In genomic region chr5:142794582-142794981, GRCm38 (mm10) we compare ENCODE assay signal across 9 mouse cellular contexts. TPM values are rescaled to one million over a fixed set of nuclear protein-coding genes. Genes with fewer than 3 reads are reported as not detected.
DNase-seq lines count a peak whose midpoint lies in the region; ATAC-seq and TF ChIP-seq lines count a peak whose summit lies in the region.
"Had no signal": no experiment of that assay in that cellular context is flagged by ENCODE, and none has a peak within 500 bp of the region (broad histone marks: within the 10 kb centered on the region; RNA-seq: fewer than 3 reads in every experiment).

No protein-coding gene starts in this region.

- no peak overlapping the region for H3K9ac ChIP-seq in kidney, embryonic 15.5 days
- no peak overlapping the region for H3K9ac ChIP-seq in embryonic facial prominence, embryonic 15.5 days
- no peak overlapping the region for H3K9ac ChIP-seq in liver, embryonic 15.5 days
- no peak overlapping the region for H3K9ac ChIP-seq in midbrain, postnatal 0 days (replicated peaks; ENCODE audit: low read length, poor library complexity, severe bottlenecking)
- H3K9ac ChIP-seq: limb, embryonic 13.5 days had no signal

- H3K27me3 ChIP-seq in kidney, embryonic 15.5 days = no peaks in the 10 kb centered on the region
- H3K27me3 ChIP-seq in embryonic facial prominence, embryonic 15.5 days = no peaks in the 10 kb centered on the region
- H3K27me3 ChIP-seq in liver, embryonic 15.5 days = no peaks in the 10 kb centered on the region
- no peaks in the 10 kb centered on the region for H3K27me3 ChIP-seq in midbrain, postnatal 0 days (ENCODE audit: insufficient read depth, low read length)
- H3K27me3 ChIP-seq: limb, embryonic 13.5 days had no signal

- H3K27ac ChIP-seq in kidney, embryonic 15.5 days = no peak overlapping the region
- peak overlapping the region; percentile 53; the same call in 1 of the 2 replicates for H3K27ac ChIP-seq in embryonic facial prominence, embryonic 15.5 days (replicated peaks)
- H3K27ac ChIP-seq in liver, embryonic 15.5 days (replicated peaks) = peak overlapping the region; percentile 62
- H3K27ac ChIP-seq in midbrain, postnatal 0 days (ENCODE audit: low read depth, low read length) = no peak overlapping the region
- H3K27ac ChIP-seq: limb, embryonic 13.5 days had no signal

- H3K4me1 ChIP-seq in kidney, embryonic 15.5 days = peaks cover 38% of the 10 kb centered on the region
- H3K4me1 ChIP-seq in embryonic facial prominence, embryonic 15.5 days = peaks cover 69% of the 10 kb centered on the region
- H3K4me1 ChIP-seq in liver, embryonic 15.5 days (replicated peaks) = peaks cover 53% of the 10 kb centered on the region
- H3K4me1 ChIP-seq in midbrain, postnatal 0 days (ENCODE audit: insufficient read depth, low read length) = no peaks in the 10 kb centered on the region; the same call in 1 of the 2 replicates

- TF ChIP-seq CTCF in midbrain, postnatal 0 days (IDR thresholded peaks at IDR 0.05) = no peak

- no peak for ATAC-seq in kidney, embryonic 15.5 days (replicated peaks; ENCODE audit: low FRiP score)
- ATAC-seq in embryonic facial prominence, embryonic 15.5 days (ENCODE audit: insufficient number of reproducible peaks, low FRiP score, low TSS enrichment, low read depth) = no peak
- peak; percentile 57 for ATAC-seq in liver, embryonic 15.5 days (ENCODE audit: insufficient read depth)
- ATAC-seq in midbrain, postnatal 0 days (ENCODE audit: low FRiP score) = no peak

- peaks cover 28% of the 10 kb centered on the region for H3K36me3 ChIP-seq in kidney, embryonic 15.5 days
- H3K36me3 ChIP-seq in embryonic facial prominence, embryonic 15.5 days = peaks cover 37% of the 10 kb centered on the region
- peaks cover 4% of the 10 kb centered on the region for H3K36me3 ChIP-seq in liver, embryonic 15.5 days (replicated peaks)
- no peaks in the 10 kb centered on the region for H3K36me3 ChIP-seq in midbrain, postnatal 0 days (ENCODE audit: insufficient read depth, low read length)

- no peak overlapping the region for H3K4me3 ChIP-seq in kidney, embryonic 15.5 days (replicated peaks)
- H3K4me3 ChIP-seq in embryonic facial prominence, embryonic 15.5 days (replicated peaks) = no peak overlapping the region
- H3K4me3 ChIP-seq in liver, embryonic 15.5 days (replicated peaks) = peak overlapping the region; percentile 35
- H3K4me3 ChIP-seq in midbrain, postnatal 0 days (ENCODE audit: low read depth, low read length) = no peak overlapping the region
- H3K4me3 ChIP-seq: limb, embryonic 13.5 days had no signal

- H3K4me2 ChIP-seq in kidney, embryonic 15.5 days = no peak overlapping the region
- no peak overlapping the region for H3K4me2 ChIP-seq in embryonic facial prominence, embryonic 15.5 days (replicated peaks)
- peak overlapping the region; percentile 47 for H3K4me2 ChIP-seq in liver, embryonic 15.5 days
- no peak overlapping the region for H3K4me2 ChIP-seq in midbrain, postnatal 0 days (ENCODE audit: low read depth, low read length, poor library complexity, severe bottlenecking)
- H3K4me2 ChIP-seq: limb, embryonic 13.5 days had no signal

- H3K9me3 ChIP-seq in kidney, embryonic 15.5 days (replicated peaks) = no peaks in the 10 kb centered on the region
- no peaks in the 10 kb centered on the region for H3K9me3 ChIP-seq in embryonic facial prominence, embryonic 15.5 days (replicated peaks)
- no peaks in the 10 kb centered on the region for H3K9me3 ChIP-seq in liver, embryonic 15.5 days (replicated peaks)
- no peaks in the 10 kb centered on the region for H3K9me3 ChIP-seq in midbrain, postnatal 0 days (ENCODE audit: low read length)
- H3K9me3 ChIP-seq: limb, embryonic 13.5 days had no signal

- DNase-seq in kidney, postnatal 14 days = peak; percentile 45
- peak; percentile 56 for DNase-seq in spleen, adult 12 weeks (ENCODE audit: low spot score)
- DNase-seq in frontal cortex, postnatal 10 days (ENCODE audit: low spot score in 2 of 2) = no peak
- DNase-seq in ovary, postnatal 14 days (ENCODE audit: low spot score) = no peak
- DNase-seq in midbrain, postnatal 0 days (ENCODE audit: low spot score) = no peak

- WGBS in kidney, embryonic 15.5 days = 84% methylated on average over 13 of the region's 13 CpGs
- WGBS in embryonic facial prominence, embryonic 15.5 days = 83% methylated on average over 13 of the region's 13 CpGs
- WGBS in liver, embryonic 15.5 days (ENCODE audit: insufficient replicate concordance) = 34% methylated on average over 13 of the region's 13 CpGs
- 78% methylated on average over 13 of the region's 13 CpGs for WGBS in midbrain, postnatal 0 days

RNA-seq across cellular contexts. Expression of gene Tnrc18, which starts 22.9 kb away (rescaled TPM):
- 21.6 and 28.1 TPM in 2 replicates for polyA plus RNA-seq in kidney, embryonic 15.5 days (2015; fragmentation: Nextera tagmentation; extraction: Ambion mirVana)
- 39.1 and 43.4 TPM in 2 replicates for polyA plus RNA-seq in embryonic facial prominence, embryonic 15.5 days (2015; fragmentation: Nextera tagmentation; extraction: Ambion mirVana)
- 3.4 and 3.7 TPM in 2 replicates for polyA plus RNA-seq in liver, embryonic 15.5 days (2015; fragmentation: Nextera tagmentation; extraction: Ambion mirVana)
- 114 and 142 TPM in 2 replicates for total RNA-seq in midbrain, postnatal 0 days (2014; rRNA removed)
- 17.4 and 19.4 TPM in 2 replicates for polyA plus RNA-seq in midbrain, postnatal 0 days (2015; fragmentation: Nextera tagmentation; extraction: Ambion mirVana)

Comparison
In these comparisons a context has a peak if more than half of its experiments do, and no peak if none do; other contexts are left out.
1. DNase-seq: peak in kidney, postnatal 14 days (single experiment) and spleen, adult 12 weeks (single experiment); none in frontal cortex, postnatal 10 days (0 of 2), ovary, postnatal 14 days (single experiment) and midbrain, postnatal 0 days (single experiment).
2. H3K27ac ChIP-seq: peak in embryonic facial prominence, embryonic 15.5 days (single experiment) and liver, embryonic 15.5 days (single experiment); none in kidney, embryonic 15.5 days (single experiment) and midbrain, postnatal 0 days (single experiment).